Mouse (Mus musculus): Measurements from ENCODE around the gene Maneal. TPM values are rescaled to one million over a fixed set of nuclear protein-coding genes. Genes with fewer than 3 reads are reported as not detected.

Gene Maneal
- polyA plus RNA-seq, 1 experiment from 2014 or later, result 0.33 TPM

DNA sequence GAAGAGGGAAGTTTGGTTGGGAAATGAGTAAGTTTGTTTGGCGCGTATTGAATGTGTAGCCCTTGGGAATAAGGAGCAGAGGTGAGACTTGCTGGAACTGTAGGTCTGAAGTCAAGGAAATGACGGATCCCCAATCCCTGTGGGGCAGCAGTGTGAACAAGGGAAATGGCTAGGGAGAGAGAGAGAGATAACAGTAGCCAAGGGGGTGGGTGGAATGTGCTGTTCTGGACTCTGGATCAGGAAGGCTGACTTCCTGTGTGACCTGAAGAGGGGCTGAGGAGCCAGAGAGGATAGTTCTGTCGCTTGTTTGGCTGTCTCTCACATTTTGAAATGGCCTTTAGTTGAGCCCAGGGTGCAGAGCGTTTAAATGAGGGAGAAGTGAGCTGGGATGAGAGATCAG, 53.5 kb downstream of the Maneal start:
- no peak overlapping the region for H3K4me2 ChIP-seq (ENCODE audit: low read depth, low read length)
- no peak overlapping the region for H3K27ac ChIP-seq (ENCODE audit: low read length)
- H3K36me3 ChIP-seq (ENCODE audit: control insufficient read depth, insufficient read depth, low read length), result peaks cover 13% of the 10 kb centered on the region
- ATAC-seq (ENCODE audit: low read depth), result no peak
- 57% methylated on average over 5 of the region's 5 CpGs for WGBS
- H3K9me3 ChIP-seq (ENCODE audit: control insufficient read depth, low read length), result no peaks in the 10 kb centered on the region
- H3K9ac ChIP-seq (ENCODE audit: low read length), result no peak overlapping the region
- no peak overlapping the region for H3K4me3 ChIP-seq (ENCODE audit: low read length)
- peaks cover 2% of the 10 kb centered on the region for H3K4me1 ChIP-seq (replicated peaks; ENCODE audit: control insufficient read depth, insufficient read depth, low read length)
- no peaks in the 10 kb centered on the region for H3K27me3 ChIP-seq (ENCODE audit: control insufficient read depth, insufficient read depth, low read depth, low read length)

Other genes starting within 250 kb of the Maneal start
- gene Pou3f1, start 205.4 kb downstream of the Maneal start, polyA plus RNA-seq (2015; fragmentation: Nextera tagmentation; extraction: Ambion mirVana), result 0.06 and 0.13 TPM in 2 replicates
- gene Utp11, start 168.6 kb downstream of the Maneal start, polyA plus RNA-seq (2015; fragmentation: Nextera tagmentation; extraction: Ambion mirVana), result 52.9 and 59.5 TPM in 2 replicates
- gene Fhl3, start 161.5 kb downstream of the Maneal start, polyA plus RNA-seq (2015; fragmentation: Nextera tagmentation; extraction: Ambion mirVana), result 6.6 and 8.0 TPM in 2 replicates
- gene Sf3a3, start 147.4 kb downstream of the Maneal start, polyA plus RNA-seq (2015; fragmentation: Nextera tagmentation; extraction: Ambion mirVana), result 122 and 134 TPM in 2 replicates
- 36.0 and 40.3 TPM in 2 replicates for gene Inpp5b, start 120.3 kb downstream of the Maneal start, polyA plus RNA-seq (2015; fragmentation: Nextera tagmentation; extraction: Ambion mirVana)
- 12.6 and 12.8 TPM in 2 replicates for gene Mtf1, start 60.1 kb downstream of the Maneal start, polyA plus RNA-seq (2015; fragmentation: Nextera tagmentation; extraction: Ambion mirVana)
- gene Yrdc, start 11.5 kb downstream of the Maneal start, polyA plus RNA-seq (2015; fragmentation: Nextera tagmentation; extraction: Ambion mirVana), result 23.9 and 27.5 TPM in 2 replicates
- gene 1110065P20Rik, start 11.0 kb downstream of the Maneal start, polyA plus RNA-seq (2015; fragmentation: Nextera tagmentation; extraction: Ambion mirVana), result 45.6 TPM in 2 replicates
- gene Epha10, start 18.7 kb upstream of the Maneal start, polyA plus RNA-seq (2015; fragmentation: Nextera tagmentation; extraction: Ambion mirVana), result not detected in 2 replicates
- 11.1 and 13.1 TPM in 2 replicates for gene 9930104L06Rik, start 74.9 kb upstream of the Maneal start, polyA plus RNA-seq (2015; fragmentation: Nextera tagmentation; extraction: Ambion mirVana)
- gene Cdca8, start 77.1 kb upstream of the Maneal start, polyA plus RNA-seq (2015; fragmentation: Nextera tagmentation; extraction: Ambion mirVana), result 150 and 151 TPM in 2 replicates
- 7.4 and 8.0 TPM in 2 replicates for gene Rspo1, start 124.3 kb upstream of the Maneal start, polyA plus RNA-seq (2015; fragmentation: Nextera tagmentation; extraction: Ambion mirVana)
- gene Gnl2, start 154.4 kb upstream of the Maneal start, polyA plus RNA-seq (2015; fragmentation: Nextera tagmentation; extraction: Ambion mirVana), result 70.6 and 70.8 TPM in 2 replicates
- gene Dnali1, start 203.5 kb upstream of the Maneal start, polyA plus RNA-seq (2015; fragmentation: Nextera tagmentation; extraction: Ambion mirVana), result 4.6 and 6.6 TPM in 2 replicates
- gene Snip1, start 204.5 kb upstream of the Maneal start, polyA plus RNA-seq (2015; fragmentation: Nextera tagmentation; extraction: Ambion mirVana), result 24.1 and 28.8 TPM in 2 replicates
- gene Meaf6, start 223.0 kb upstream of the Maneal start, polyA plus RNA-seq (2015; fragmentation: Nextera tagmentation; extraction: Ambion mirVana), result 48.9 and 49.7 TPM in 2 replicates

Measured in lung, embryonic 16.5 days (tissue).